Mouse (Mus musculus) cerebellum, adult 2 months (tissue): ENCODE measurements at regions not wholly inside any gene's neighbourhood (a gene's known extent, or its start where the extent isn't known, plus 50 kb on each side); places are given as distances from the start of the nearest gene placed in this dataset.

Experiments used
- CTCF ChIP-seq: fragments of 200-500 bp; IDR thresholded peaks from 2 replicates; pipeline ENCODE4 v1.5.1; 2011; ENCODE audit warnings: low read depth, mild to moderate bottlenecking, control low read depth, low read length, moderate library complexity, borderline replicate concordance; ENCODE audit not compliant: insufficient read depth
- POLR2A ChIP-seq: fragments of 200-500 bp; IDR thresholded peaks from 2 replicates; pipeline ENCODE4 v1.6.1; 2011; ENCODE audit warnings: low read length, control low read depth, borderline replicate concordance; ENCODE audit not compliant: insufficient read depth

- no peak for TF ChIP-seq CTCF
- TF ChIP-seq POLR2A, result no peak
Measured at GRCm38 (mm10) chr14:72241872-72242271, 249.8 kb downstream of the Gm9195 start.
